Mouse (Mus musculus): Measurements from ENCODE around the gene Olfr1392. TPM values are rescaled to one million over a fixed set of nuclear protein-coding genes. Genes with fewer than 3 reads are reported as not detected.

The Olfr1392 gene
- polyA plus RNA-seq, 1 experiment from 2014 or later: not detected

GRCm38 (mm10) chr11:49250422-49251379 is 34.4 kb upstream of the Olfr1392 start:
- Histone ChIP-seq H3K27me3 (ENCODE audit: control insufficient read depth, insufficient read depth, low read depth, low read length) (no peaks in the 10 kb centered on the region), H3K9ac (ENCODE audit: low read length) (peak overlapping the region; percentile 89), H3K27ac (ENCODE audit: low read length) (peak overlapping the region; percentile 93), H3K4me2 (ENCODE audit: low read depth, low read length) (peak overlapping the region; percentile 71), H3K4me1 (replicated peaks; ENCODE audit: control insufficient read depth, insufficient read depth, low read length) (peaks cover 52% of the 10 kb centered on the region), H3K36me3 (ENCODE audit: control insufficient read depth, insufficient read depth, low read length) (peaks cover 15% of the 10 kb centered on the region), H3K9me3 (ENCODE audit: control insufficient read depth, low read length) (no peaks in the 10 kb centered on the region), H3K4me3 (ENCODE audit: low read length) (peak overlapping the region; percentile 73)
- ATAC-seq (ENCODE audit: low read depth): peak; percentile 97
- 2% methylated on average over 45 of the region's 45 CpGs for WGBS

GRCm38 (mm10) chr11:49251380-49251761 is 33.7 kb upstream of the Olfr1392 start:
- Histone ChIP-seq H3K9me3 (ENCODE audit: control insufficient read depth, low read length) (no peaks in the 10 kb centered on the region), H3K27me3 (ENCODE audit: control insufficient read depth, insufficient read depth, low read depth, low read length) (no peaks in the 10 kb centered on the region), H3K9ac (ENCODE audit: low read length) (peak overlapping the region; percentile 89), H3K4me1 (replicated peaks; ENCODE audit: control insufficient read depth, insufficient read depth, low read length) (peaks cover 47% of the 10 kb centered on the region), H3K36me3 (ENCODE audit: control insufficient read depth, insufficient read depth, low read length) (peaks cover 17% of the 10 kb centered on the region), H3K27ac (ENCODE audit: low read length) (peak overlapping the region; percentile 93; the same call in 1 of the 2 replicates), H3K4me2 (ENCODE audit: low read depth, low read length) (peak overlapping the region; percentile 71), H3K4me3 (ENCODE audit: low read length) (peak overlapping the region; percentile 73)
- 40% methylated on average over 7 of the region's 7 CpGs for WGBS
- ATAC-seq (ENCODE audit: low read depth): no peak

GRCm38 (mm10) chr11:49252048-49252447 is 33.0 kb upstream of the Olfr1392 start:
- Histone ChIP-seq H3K9ac (ENCODE audit: low read length) (no peak overlapping the region), H3K36me3 (ENCODE audit: control insufficient read depth, insufficient read depth, low read length) (peaks cover 18% of the 10 kb centered on the region), H3K4me1 (replicated peaks; ENCODE audit: control insufficient read depth, insufficient read depth, low read length) (peaks cover 41% of the 10 kb centered on the region), H3K27me3 (ENCODE audit: control insufficient read depth, insufficient read depth, low read depth, low read length) (no peaks in the 10 kb centered on the region), H3K9me3 (ENCODE audit: control insufficient read depth, low read length) (no peaks in the 10 kb centered on the region), H3K4me3 (ENCODE audit: low read length) (peak overlapping the region; percentile 73), H3K4me2 (ENCODE audit: low read depth, low read length) (peak overlapping the region; percentile 71), H3K27ac (ENCODE audit: low read length) (no peak overlapping the region)
- ATAC-seq (ENCODE audit: low read depth): no peak
- 84% methylated on average over 5 of the region's 5 CpGs for WGBS

GRCm38 (mm10) chr11:49253035-49253434 is 32.0 kb upstream of the Olfr1392 start:
- H3K27ac ChIP-seq (ENCODE audit: low read length): no peak overlapping the region
- H3K9ac ChIP-seq (ENCODE audit: low read length): no peak overlapping the region
- 74% methylated on average over 6 of the region's 6 CpGs for WGBS
- H3K36me3 ChIP-seq (ENCODE audit: control insufficient read depth, insufficient read depth, low read length): peaks cover 20% of the 10 kb centered on the region
- H3K27me3 ChIP-seq (ENCODE audit: control insufficient read depth, insufficient read depth, low read depth, low read length): no peaks in the 10 kb centered on the region
- ATAC-seq (ENCODE audit: low read depth): no peak
- H3K4me3 ChIP-seq (ENCODE audit: low read length): no peak overlapping the region
- peak overlapping the region; percentile 22 for H3K4me2 ChIP-seq (ENCODE audit: low read depth, low read length)
- peaks cover 31% of the 10 kb centered on the region for H3K4me1 ChIP-seq (replicated peaks; ENCODE audit: control insufficient read depth, insufficient read depth, low read length)
- no peaks in the 10 kb centered on the region for H3K9me3 ChIP-seq (ENCODE audit: control insufficient read depth, low read length)

GRCm38 (mm10) chr11:49259296-49259695 is 25.8 kb upstream of the Olfr1392 start:
- H3K9ac ChIP-seq (ENCODE audit: low read length): no peak overlapping the region
- H3K27me3 ChIP-seq (ENCODE audit: control insufficient read depth, insufficient read depth, low read depth, low read length): no peaks in the 10 kb centered on the region
- H3K27ac ChIP-seq (ENCODE audit: low read length): no peak overlapping the region
- no peaks in the 10 kb centered on the region for H3K9me3 ChIP-seq (ENCODE audit: control insufficient read depth, low read length)
- H3K4me3 ChIP-seq (ENCODE audit: low read length): no peak overlapping the region
- no peak overlapping the region for H3K4me2 ChIP-seq (ENCODE audit: low read depth, low read length)
- no peaks in the 10 kb centered on the region; the same call in 1 of the 2 replicates for H3K4me1 ChIP-seq (replicated peaks; ENCODE audit: control insufficient read depth, insufficient read depth, low read length)
- H3K36me3 ChIP-seq (ENCODE audit: control insufficient read depth, insufficient read depth, low read length): peaks cover 32% of the 10 kb centered on the region
- 76% methylated on average over 2 of the region's 2 CpGs for WGBS
- ATAC-seq (ENCODE audit: low read depth): no peak

- Histone ChIP-seq H3K4me3 (ENCODE audit: low read length) (no peak overlapping the region), H3K27me3 (ENCODE audit: control insufficient read depth, insufficient read depth, low read depth, low read length) (no peaks in the 10 kb centered on the region), H3K9ac (ENCODE audit: low read length) (no peak overlapping the region), H3K27ac (ENCODE audit: low read length) (no peak overlapping the region), H3K36me3 (ENCODE audit: control insufficient read depth, insufficient read depth, low read length) (peaks cover 28% of the 10 kb centered on the region), H3K4me2 (ENCODE audit: low read depth, low read length) (no peak overlapping the region), H3K9me3 (ENCODE audit: control insufficient read depth, low read length) (no peaks in the 10 kb centered on the region), H3K4me1 (replicated peaks; ENCODE audit: control insufficient read depth, insufficient read depth, low read length) (no peaks in the 10 kb centered on the region; the same call in 1 of the 2 replicates)
- no peak for ATAC-seq (ENCODE audit: low read depth)
- 45% methylated on average over 1 of the region's 1 CpGs for WGBS
These were observed 25.3 kb upstream of the Olfr1392 start for GRCm38 (mm10) chr11:49259829-49260228.

GRCm38 (mm10) chr11:49260598-49261312 is 24.3 kb upstream of the Olfr1392 start:
- ATAC-seq (ENCODE audit: low read depth): 0 out of 2 replicates have a peak, but pooled peaks have one; percentile 20
- Histone ChIP-seq H3K4me3 (ENCODE audit: low read length) (no peak overlapping the region), H3K9me3 (ENCODE audit: control insufficient read depth, low read length) (no peaks in the 10 kb centered on the region), H3K36me3 (ENCODE audit: control insufficient read depth, insufficient read depth, low read length) (peaks cover 23% of the 10 kb centered on the region), H3K4me2 (ENCODE audit: low read depth, low read length) (no peak overlapping the region), H3K9ac (ENCODE audit: low read length) (no peak overlapping the region), H3K27ac (ENCODE audit: low read length) (no peak overlapping the region), H3K27me3 (ENCODE audit: control insufficient read depth, insufficient read depth, low read depth, low read length) (no peaks in the 10 kb centered on the region), H3K4me1 (replicated peaks; ENCODE audit: control insufficient read depth, insufficient read depth, low read length) (no peaks in the 10 kb centered on the region; the same call in 1 of the 2 replicates)
- 89% methylated on average over 21 of the region's 21 CpGs for WGBS

GRCm38 (mm10) chr11:49261313-49261855 is 23.7 kb upstream of the Olfr1392 start:
- no peak for ATAC-seq (ENCODE audit: low read depth)
- H3K36me3 ChIP-seq (ENCODE audit: control insufficient read depth, insufficient read depth, low read length): peaks cover 21% of the 10 kb centered on the region
- H3K4me2 ChIP-seq (ENCODE audit: low read depth, low read length): no peak overlapping the region

GRCm38 (mm10) chr11:49262286-49262685 is 22.8 kb upstream of the Olfr1392 start:
- no peak overlapping the region for H3K4me3 ChIP-seq (ENCODE audit: low read length)
- no peak overlapping the region for H3K9ac ChIP-seq (ENCODE audit: low read length)
- 84% methylated on average over 5 of the region's 5 CpGs for WGBS
- H3K36me3 ChIP-seq (ENCODE audit: control insufficient read depth, insufficient read depth, low read length): peaks cover 20% of the 10 kb centered on the region
- ATAC-seq (ENCODE audit: low read depth): no peak
- no peak overlapping the region for H3K4me2 ChIP-seq (ENCODE audit: low read depth, low read length)
- H3K9me3 ChIP-seq (ENCODE audit: control insufficient read depth, low read length): no peaks in the 10 kb centered on the region
- H3K27ac ChIP-seq (ENCODE audit: low read length): no peak overlapping the region
- H3K4me1 ChIP-seq (replicated peaks; ENCODE audit: control insufficient read depth, insufficient read depth, low read length): no peaks in the 10 kb centered on the region; the same call in 1 of the 2 replicates
- H3K27me3 ChIP-seq (ENCODE audit: control insufficient read depth, insufficient read depth, low read depth, low read length): no peaks in the 10 kb centered on the region

More at GRCm38 (mm10) chr11:49261313-49261855, 23.7 kb upstream of the Olfr1392 start:
- Histone ChIP-seq H3K27me3 (ENCODE audit: control insufficient read depth, insufficient read depth, low read depth, low read length) (no peaks in the 10 kb centered on the region), H3K4me1 (replicated peaks; ENCODE audit: control insufficient read depth, insufficient read depth, low read length) (no peaks in the 10 kb centered on the region; the same call in 1 of the 2 replicates), H3K4me3 (ENCODE audit: low read length) (no peak overlapping the region), H3K27ac (ENCODE audit: low read length) (no peak overlapping the region), H3K9me3 (ENCODE audit: control insufficient read depth, low read length) (no peaks in the 10 kb centered on the region), H3K9ac (ENCODE audit: low read length) (no peak overlapping the region)
- WGBS: 95% methylated on average over 14 of the region's 14 CpGs
